Mouse (Mus musculus) gastrocnemius, postnatal 4 days (tissue): ENCODE data around the gene Tubgcp4. TPM values are rescaled to one million over a fixed set of nuclear protein-coding genes. Genes with fewer than 3 reads are reported as not detected.

ENCODE experiments used
- DNase-seq, 2 experiments: peaks; one replicate each; pipeline ENCODE4 v3.0.0; 2021 to 2022; ENCODE audit warnings: low spot score in 2 of 2, mixed read lengths in 2 of 2
- total RNA-seq, 2 experiments: library from RNA; stranded (reverse); gene quantifications; 2 replicates each; pipeline ENCODE4 v1.2.3; 2021

The Tubgcp4 gene
- total RNA-seq, 2 experiments from 2014 or later, result 20.8 to 23.1 TPM

GRCm38 (mm10) chr2:121188530-121188929 is 18.1 kb downstream of the Tubgcp4 start:
- DNase-seq, result no peak

GRCm38 (mm10) chr2:121195466-121195865 is 25.0 kb downstream of the Tubgcp4 start:
- DNase-seq, result no peak

DNA sequence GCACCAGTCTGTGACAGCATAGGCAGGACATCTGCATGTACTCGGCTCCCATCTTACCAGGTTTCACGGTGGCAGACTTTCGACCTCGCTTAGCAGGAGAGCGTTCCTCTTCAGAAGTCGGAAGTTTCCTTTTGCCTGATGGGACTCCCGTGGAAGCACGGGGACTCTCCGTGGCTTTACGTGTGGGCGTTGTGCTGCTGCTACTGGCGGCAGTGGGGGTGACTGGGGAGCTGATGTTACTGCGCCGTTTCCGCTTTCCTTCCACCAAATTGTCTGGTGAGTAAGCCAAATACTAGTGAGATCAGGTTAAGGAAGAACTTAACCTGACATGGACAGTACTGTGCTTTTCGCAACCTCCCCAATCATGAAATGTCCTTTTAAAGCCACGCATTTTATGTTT is 33.8 kb downstream of the Tubgcp4 start:
- DNase-seq, result no peak

GRCm38 (mm10) chr2:121206541-121206940 is 36.1 kb downstream of the Tubgcp4 start:
- DNase-seq, result no peak

- no peak for DNase-seq
Observed at GRCm38 (mm10) chr2:121214491-121214890, 44.0 kb downstream of the Tubgcp4 start.

GRCm38 (mm10) chr2:121219177-121219576 is 48.7 kb downstream of the Tubgcp4 start:
- no peak for DNase-seq

- DNase-seq, result no peak
Observed at GRCm38 (mm10) chr2:121219994-121220393, 49.5 kb downstream of the Tubgcp4 start.

DNA sequence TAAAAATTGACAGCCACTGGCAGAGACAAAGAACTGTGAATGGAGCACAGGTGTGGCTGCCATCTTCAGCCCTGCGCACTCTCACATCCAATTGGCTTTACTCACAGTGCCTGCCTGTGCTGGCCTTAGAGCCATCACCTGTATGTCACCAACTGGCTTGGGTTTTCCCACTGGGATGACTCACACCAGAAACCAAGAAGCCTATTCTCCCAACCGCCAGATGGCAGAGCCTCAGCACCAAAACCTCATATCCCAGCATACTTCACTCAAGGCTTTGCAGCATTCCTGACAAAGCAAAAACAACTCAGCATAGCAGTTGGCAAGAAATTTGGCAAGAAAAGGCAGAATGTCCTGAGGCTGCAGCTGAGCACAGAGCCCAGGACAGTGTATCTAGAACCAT is 52.6 kb downstream of the Tubgcp4 start:
- DNase-seq, result no peak

DNA sequence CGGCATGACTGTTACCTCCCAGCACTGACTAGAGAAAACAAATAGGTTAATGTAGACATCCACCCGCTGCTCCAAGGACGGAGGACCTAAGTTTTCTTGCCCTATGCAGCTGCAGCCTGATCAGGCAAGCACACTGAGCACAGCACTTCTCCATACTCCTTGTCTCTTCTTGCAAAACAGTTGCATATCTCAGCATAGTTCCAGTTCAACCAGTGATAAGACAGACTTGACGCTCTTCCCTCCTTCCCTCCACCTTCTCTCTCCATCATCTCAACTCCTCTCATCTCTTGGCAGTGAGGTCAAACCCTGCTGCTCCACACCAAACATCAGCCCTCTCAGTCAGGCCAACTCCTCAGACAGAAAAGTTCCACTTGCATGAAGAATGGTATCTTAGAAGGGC is 57.7 kb downstream of the Tubgcp4 start:
- DNase-seq, result no peak

DNA sequence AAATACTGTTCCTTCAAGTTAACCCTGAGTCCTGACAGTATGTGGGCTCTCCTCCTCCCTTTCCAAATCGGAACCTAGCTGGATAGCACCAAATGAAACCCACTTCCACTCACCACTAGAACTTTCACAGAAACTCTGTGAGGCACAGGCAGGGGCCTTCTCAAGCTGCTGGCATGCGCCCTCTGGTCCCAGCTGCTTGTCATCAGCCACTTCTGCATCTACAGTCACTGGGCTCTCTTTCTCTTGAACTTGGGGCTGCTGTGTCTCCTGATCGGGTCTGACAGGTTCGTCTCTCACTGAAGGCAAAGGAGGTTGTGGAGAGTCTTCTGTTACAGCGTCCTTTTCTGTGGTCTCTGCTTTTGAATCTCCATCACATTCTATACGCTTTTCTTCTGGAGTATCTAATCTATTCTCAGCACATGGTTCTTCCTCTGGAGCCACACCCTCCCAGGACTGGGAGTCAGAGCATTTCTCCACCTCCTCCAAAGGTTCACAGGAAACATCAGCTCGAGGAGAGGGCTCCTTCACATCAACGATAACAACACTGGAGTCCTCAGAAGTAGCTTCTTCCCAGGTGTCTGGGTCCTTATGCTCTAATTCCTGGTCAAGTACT is 65.1 kb downstream of the Tubgcp4 start:
- no peak for DNase-seq

- DNase-seq, result no peak
Observed at GRCm38 (mm10) chr2:121239426-121239825, 69.0 kb downstream of the Tubgcp4 start.

GRCm38 (mm10) chr2:121244099-121244498 is 73.6 kb downstream of the Tubgcp4 start:
- no peak for DNase-seq

Other genes with a start within 250 kb of the Tubgcp4 start
- gene Ubr1, start 199.9 kb upstream of the Tubgcp4 start, total RNA-seq, result 10 to 100 TPM; 21.6 to 22.3 TPM
- gene Tmem62, start 193.6 kb upstream of the Tubgcp4 start, total RNA-seq, result 1 to 10 TPM; 2.4 to 2.5 TPM
- 10 to 100 TPM; 22.2 to 22.4 TPM for gene Ccndbp1, start 162.3 kb upstream of the Tubgcp4 start, total RNA-seq
- gene Epb42, start 133.6 kb upstream of the Tubgcp4 start, total RNA-seq, result under 1 TPM; 0.52 to 0.57 TPM
- under 1 TPM in 1 of 2 experiments, not detected in 1; 0.17 TPM for gene Tgm5, start 84.8 kb upstream of the Tubgcp4 start, total RNA-seq
- not detected for gene Tgm7, start 60.9 kb upstream of the Tubgcp4 start, total RNA-seq
- 10 to 100 TPM; 12.8 to 13.7 TPM for gene Adal, start 30.2 kb upstream of the Tubgcp4 start, total RNA-seq
- 1 to 10 TPM; 5.6 to 6.4 TPM for gene Lcmt2, start 30.0 kb upstream of the Tubgcp4 start, total RNA-seq
- 1 to 10 TPM; 7.3 to 9.0 TPM for gene Zscan29, start 471 bp downstream of the Tubgcp4 start, total RNA-seq
- gene Trp53bp1, start 100.8 kb downstream of the Tubgcp4 start, total RNA-seq, result 10 to 100 TPM; 46.4 to 58.2 TPM
- gene Map1a, start 118.9 kb downstream of the Tubgcp4 start, total RNA-seq, result 10 to 100 TPM; 17.5 to 17.7 TPM
- gene Ppip5k1, start 184.7 kb downstream of the Tubgcp4 start, total RNA-seq, result 10 to 100 TPM; 16.8 to 18.5 TPM
- gene Ckmt1, start 187.1 kb downstream of the Tubgcp4 start, total RNA-seq, result under 1 TPM in 1 of 2 experiments, not detected in 1; 0.80 TPM
- not detected for gene Strc, start 216.5 kb downstream of the Tubgcp4 start, total RNA-seq
- gene Pdia3, start 243.1 kb downstream of the Tubgcp4 start, total RNA-seq, result 100 to 1,000 TPM; 197 to 210 TPM
- 1 to 10 TPM; 3.1 to 4.0 TPM for gene Catsper2, start 243.1 kb downstream of the Tubgcp4 start, total RNA-seq